Mouse (Mus musculus) thymus, adult 2 months (tissue): ENCODE results near the gene Mill2.

ENCODE experiments used
- CTCF ChIP-seq: fragments of 200-500 bp; IDR thresholded peaks from 2 replicates; pipeline ENCODE4 v1.5.1; 2012; ENCODE audit warnings: mild to moderate bottlenecking, control low read depth, low read length, moderate library complexity, borderline replicate concordance; ENCODE audit not compliant: control insufficient read depth, poor library complexity, insufficient read depth; ENCODE audit errors: extremely low read depth
- POLR2A ChIP-seq: fragments of 200-500 bp; IDR thresholded peaks from 2 replicates; pipeline ENCODE4 v1.6.1; 2012; ENCODE audit warnings: mild to moderate bottlenecking, low read length, control low read depth, moderate library complexity; ENCODE audit not compliant: control insufficient read depth, poor library complexity, insufficient read depth; ENCODE audit errors: extremely low read depth

- TF ChIP-seq CTCF: no peak
- no peak for TF ChIP-seq POLR2A
These were observed 7.5 kb upstream of the Mill2 start for GRCm38 (mm10) chr7:18832298-18832697.
